16 mouse cellular contexts compared by ENCODE assay signal in the genomic region with DNA sequence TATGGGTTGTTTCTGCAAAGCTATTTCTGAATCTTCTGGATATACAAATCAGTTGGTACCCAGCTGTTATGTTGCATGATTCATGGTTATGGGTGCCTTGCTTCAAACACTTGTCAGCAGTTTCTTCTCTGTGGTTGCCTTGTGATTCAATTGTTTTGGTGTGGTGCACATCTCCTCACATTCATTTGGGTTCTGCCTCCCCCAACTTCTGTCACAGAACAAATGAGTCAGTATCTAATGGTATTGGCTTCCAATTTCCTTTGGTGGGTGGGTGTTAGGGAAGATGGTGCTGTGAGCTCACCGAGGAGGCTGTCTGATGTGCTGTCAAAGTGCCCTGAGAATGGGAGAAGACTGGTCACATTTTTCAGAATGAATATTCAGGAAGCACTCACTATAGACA.
DNase-seq lines count a peak whose midpoint lies in the region; ATAC-seq lines count a peak whose summit lies in the region.
"Had no signal": no experiment of that assay in that cellular context is flagged by ENCODE, and none has a peak within 500 bp of the region (broad histone marks: within the 10 kb centered on the region; RNA-seq: fewer than 3 reads in every experiment).

No protein-coding gene starts in this region.

- peak; percentile 98 for ATAC-seq in frontal cortex, adult (ENCODE audit: low TSS enrichment)
- ATAC-seq: forebrain, embryonic 14.5 days had no signal

- intact Hi-C loops in left cerebral cortex, postnatal 14 days (cut with DNase I): no loop called here
- intact Hi-C loops in gastrocnemius, postnatal 36 days (cut with DNase I): no loop called here

- DNase-seq in brain, adult 2 months (ENCODE audit: low read depth, low spot score): peak; percentile 86
- DNase-seq in layer of hippocampus, adult 9-10 months (ENCODE audit: low spot score): peak; percentile 0
- peak; percentile 2 to 41 for DNase-seq in left cerebral cortex, postnatal 14 days (ENCODE audit: low spot score in 2 of 2)
- DNase-seq in cerebellum, adult 18-20 months: no peak
- no peak for DNase-seq in thymus, postnatal 14 days
- DNase-seq in gastrocnemius, postnatal 36 days: no peak
- no peak for DNase-seq in lung, postnatal 10 days
- DNase-seq: adrenal gland, adult 2 months; cerebellum, postnatal 10 days; gastrocnemius, adult 2 months; kidney, adult 9 months; kidney, postnatal 25 days; lung, adult 18-20 months; lung, postnatal 36 days had no signal

Comparison
In these comparisons a context has a peak if more than half of its experiments do, and no peak if none do; other contexts are left out.
1. DNase-seq: peak in brain, adult 2 months (single experiment), layer of hippocampus, adult 9-10 months (single experiment) and left cerebral cortex, postnatal 14 days (2 of 2); none in cerebellum, adult 18-20 months (0 of 2), thymus, postnatal 14 days (single experiment), gastrocnemius, postnatal 36 days (0 of 2) and lung, postnatal 10 days (single experiment).